Comparison of ENCODE assay signal across 1 mouse cellular context in genomic region chr19:45541409-45542041, GRCm38 (mm10).
TF ChIP-seq lines count a peak whose summit lies in the region.

No protein-coding gene starts in this region.

TF ChIP-seq in MEL, 35 proteins besides CTCF, POLR2A, EP300 and RAD21 (continued from another document):
- TF ChIP-seq HCFC1 (IDR thresholded peaks at IDR 0.05; ENCODE audit: low read depth, low read length) (peak; percentile 38; the same call in 1 of the 2 replicates), RCOR1 (IDR thresholded peaks at IDR 0.05; ENCODE audit: low read depth, low read length) (no peak), MAX (IDR thresholded peaks at IDR 0.05; ENCODE audit: low read length) (peak; percentile 78), TBP (IDR thresholded peaks at IDR 0.05; ENCODE audit: low read depth, low read length) (0 out of 2 replicates have a peak, but pooled peaks have one; percentile 17), SIN3A (IDR thresholded peaks at IDR 0.05; ENCODE audit: low read length) (peak; percentile 84), ELF1 (IDR thresholded peaks at IDR 0.05; ENCODE audit: low read depth, low read length) (no peak), SMC3 (IDR thresholded peaks at IDR 0.05; ENCODE audit: low read depth, low read length) (no peak), JUND (IDR thresholded peaks at IDR 0.05; ENCODE audit: low read depth, low read length) (no peak), MEF2A (IDR thresholded peaks at IDR 0.05; ENCODE audit: extremely low read depth, insufficient replicate concordance, low read depth, low read length, poor library complexity, severe bottlenecking) (no peak), MYB (IDR thresholded peaks at IDR 0.05; ENCODE audit: low read depth, low read length) (no peak), POLR2AphosphoS5 (IDR thresholded peaks at IDR 0.05; ENCODE audit: borderline replicate concordance, low read depth, low read length) (peak; percentile 97), MAZ (IDR thresholded peaks at IDR 0.05; ENCODE audit: low read depth, low read length) (peak; percentile 82; the same call in 1 of the 2 replicates), USF2 (IDR thresholded peaks at IDR 0.05; ENCODE audit: borderline replicate concordance in 1 of 2, insufficient read depth in 1 of 2, low read depth in 1 of 2, low read length in 2 of 2) (no peak), ZC3H11A (IDR thresholded peaks at IDR 0.05; ENCODE audit: low read depth, low read length) (no peak), KAT2A (conservative IDR thresholded peaks at IDR 0.05; ENCODE audit: low read depth, low read length) (no peak), ZKSCAN1 (IDR thresholded peaks at IDR 0.05; ENCODE audit: low read depth, low read length) (no peak), MXI1 (IDR thresholded peaks at IDR 0.05; ENCODE audit: low read depth, low read length) (peak; percentile 93), ZMIZ1 (IDR thresholded peaks at IDR 0.05; ENCODE audit: low read depth, low read length) (no peak), ZNF384 (IDR thresholded peaks at IDR 0.05; ENCODE audit: low read depth, low read length) (no peak)
